Mouse (Mus musculus) MEL (cell line): ENCODE measurements around the gene Maml2. TPM values are rescaled to one million over a fixed set of nuclear protein-coding genes. Genes with fewer than 3 reads are reported as not detected.

Source experiments
- DNase-seq: peaks from one replicate; pipeline ENCODE4 v3.0.0; 2011; ENCODE audit warnings: low read depth, low spot score
- H3K27ac ChIP-seq: 2 replicates; pipeline ENCODE4 v1.5.1; 2012; ENCODE audit warnings: low read depth, mild to moderate bottlenecking, control low read depth, low read length, moderate library complexity; ENCODE audit not compliant: control insufficient read depth
- H3K27me3 ChIP-seq, 2 experiments: fragments of 150-350 bp in 1 of 2; sonication (generic) in 1 of 2; 2 replicates each; pipeline ENCODE4 v1.6.1; 2012; ENCODE audit warnings: low read length in 2 of 2, mild to moderate bottlenecking in 2 of 2, improper control_type of control experiment in 1 of 2, moderate library complexity in 1 of 2; ENCODE audit not compliant: insufficient read depth in 2 of 2, control insufficient read depth in 1 of 2
- H3K36me3 ChIP-seq, 2 experiments: 2 replicates each; pipeline ENCODE4 v1.6.1; 2012 to 2014; ENCODE audit warnings: low read length in 2 of 2, improper control_type of control experiment in 1 of 2, inconsistent platforms in 1 of 2, mild to moderate bottlenecking in 1 of 2; ENCODE audit not compliant: insufficient read depth in 2 of 2, control insufficient read depth in 1 of 2
- H3K4me1 ChIP-seq, 2 experiments: fragments of 150-350 bp in 1 of 2; sonication (generic) in 1 of 2; 2 replicates each; pipeline ENCODE4 v1.6.1; 2012; ENCODE audit warnings: low read length in 2 of 2, improper control_type of control experiment in 1 of 2, mild to moderate bottlenecking in 1 of 2; ENCODE audit not compliant: insufficient read depth in 2 of 2, control insufficient read depth in 1 of 2
- H3K4me3 ChIP-seq, 2 experiments: fragments of 150-350 bp in 1 of 2; sonication (generic) in 1 of 2; 2 replicates each; pipeline ENCODE4 v1.5.1; 2012; ENCODE audit warnings: low read depth in 2 of 2, low read length in 2 of 2, mild to moderate bottlenecking in 2 of 2, moderate library complexity in 2 of 2, control low read depth in 1 of 2, improper control_type of control experiment in 1 of 2; ENCODE audit not compliant: control insufficient read depth in 1 of 2, insufficient read depth in 1 of 2
- H3K79me2 ChIP-seq: 2 replicates; pipeline ENCODE4 v1.6.1; 2012; ENCODE audit warnings: mild to moderate bottlenecking, low read length, moderate library complexity; ENCODE audit not compliant: control insufficient read depth, poor library complexity, insufficient read depth
- H3K9ac ChIP-seq: 2 replicates; pipeline ENCODE4 v1.6.1; 2012; ENCODE audit warnings: low read depth, mild to moderate bottlenecking, control low read depth, low read length, moderate library complexity; ENCODE audit not compliant: control insufficient read depth, poor library complexity, severe bottlenecking
- H3K9me3 ChIP-seq: fragments of 150-350 bp; sonication (generic); replicated peaks from 2 replicates; pipeline ENCODE4 v1.6.1; 2012; ENCODE audit warnings: mild to moderate bottlenecking, low read length, improper control_type of control experiment, moderate library complexity; ENCODE audit not compliant: insufficient read depth
- CHD1 ChIP-seq: IDR thresholded peaks from 2 replicates; pipeline ENCODE4 v1.6.1; 2012; ENCODE audit warnings: low read depth, mild to moderate bottlenecking, inconsistent platforms, low read length, improper control_type of control experiment
- CHD2 ChIP-seq: IDR thresholded peaks from 2 replicates; pipeline ENCODE4 v1.6.1; 2011; ENCODE audit warnings: low read length, improper control_type of control experiment
- CTCF ChIP-seq, 3 experiments: IDR thresholded peaks in 2 of 3; conservative IDR thresholded peaks in 1 of 3; 2 replicates each; pipeline ENCODE4 v1.5.1; 2011 to 2012; ENCODE audit warnings: low read length in 3 of 3, low read depth in 2 of 3, mild to moderate bottlenecking in 2 of 3, improper control_type of control experiment in 1 of 3, inconsistent platforms in 1 of 3, mixed read lengths in 1 of 3, moderate library complexity in 1 of 3; ENCODE audit not compliant: control insufficient read depth in 1 of 3, insufficient read depth in 1 of 3, poor library complexity in 1 of 3, severe bottlenecking in 1 of 3
- EP300 ChIP-seq, 2 experiments: IDR thresholded peaks; 2 replicates each; pipeline ENCODE4 v1.6.1; 2011; ENCODE audit warnings: improper control_type of control experiment in 2 of 2, low read length in 2 of 2, low read depth in 1 of 2, mild to moderate bottlenecking in 1 of 2
- ETS1 ChIP-seq: IDR thresholded peaks from 2 replicates; pipeline ENCODE4 v1.6.1; 2012; ENCODE audit warnings: low read depth, mild to moderate bottlenecking, inconsistent platforms, low read length, improper control_type of control experiment, moderate library complexity
- GABPA ChIP-seq: IDR thresholded peaks from 2 replicates; pipeline ENCODE4 v1.6.1; 2012; ENCODE audit warnings: low read depth, mild to moderate bottlenecking, inconsistent platforms, low read length, improper control_type of control experiment, moderate library complexity
- GATA1 ChIP-seq: IDR thresholded peaks from 2 replicates; pipeline ENCODE4 v1.6.1; 2011; ENCODE audit warnings: low read depth, low read length, improper control_type of control experiment
- HCFC1 ChIP-seq: IDR thresholded peaks from 2 replicates; pipeline ENCODE4 v1.6.1; 2012; ENCODE audit warnings: low read depth, mild to moderate bottlenecking, inconsistent platforms, low read length, improper control_type of control experiment, moderate library complexity
- JUND ChIP-seq: IDR thresholded peaks from 2 replicates; pipeline ENCODE4 v1.6.1; 2011; ENCODE audit warnings: low read depth, mild to moderate bottlenecking, improper control_type of control experiment, low read length
- KAT2A ChIP-seq: conservative IDR thresholded peaks from 2 replicates; pipeline ENCODE4 v1.6.1; 2012; ENCODE audit warnings: low read depth, low read length, improper control_type of control experiment, inconsistent platforms
- MAFK ChIP-seq: IDR thresholded peaks from 2 replicates; pipeline ENCODE4 v1.6.1; 2011; ENCODE audit warnings: low read depth, mild to moderate bottlenecking, low read length, improper control_type of control experiment, borderline replicate concordance
- MAX ChIP-seq: IDR thresholded peaks from 2 replicates; pipeline ENCODE4 v1.6.1; 2011; ENCODE audit warnings: low read length, improper control_type of control experiment
- MAZ ChIP-seq: IDR thresholded peaks from 2 replicates; pipeline ENCODE4 v1.6.1; 2012; ENCODE audit warnings: low read depth, mild to moderate bottlenecking, inconsistent platforms, low read length, improper control_type of control experiment
- MXI1 ChIP-seq: IDR thresholded peaks from 2 replicates; pipeline ENCODE4 v1.6.1; 2011; ENCODE audit warnings: mild to moderate bottlenecking, low read depth, low read length, improper control_type of control experiment
- POLR2AphosphoS2 ChIP-seq: IDR thresholded peaks from 2 replicates; pipeline ENCODE4 v1.6.1; 2011; ENCODE audit warnings: low read length, improper control_type of control experiment
- RAD21 ChIP-seq: IDR thresholded peaks from 2 replicates; pipeline ENCODE4 v1.6.1; 2011; ENCODE audit warnings: mild to moderate bottlenecking, low read depth, low read length, improper control_type of control experiment
- SIN3A ChIP-seq: IDR thresholded peaks from 2 replicates; pipeline ENCODE4 v1.6.1; 2012; ENCODE audit warnings: low read length, improper control_type of control experiment, inconsistent platforms
- SMC3 ChIP-seq: IDR thresholded peaks from 2 replicates; pipeline ENCODE4 v1.6.1; 2011; ENCODE audit warnings: low read depth, low read length, improper control_type of control experiment
- TAL1 ChIP-seq: IDR thresholded peaks from 2 replicates; pipeline ENCODE4 v1.6.1; 2012; ENCODE audit warnings: mild to moderate bottlenecking, inconsistent platforms, low read length, moderate library complexity, mixed read lengths
- TCF12 ChIP-seq: IDR thresholded peaks from 2 replicates; pipeline ENCODE4 v1.6.1; 2014; ENCODE audit warnings: low read depth, mild to moderate bottlenecking, inconsistent platforms, low read length, improper control_type of control experiment, moderate library complexity
- USF1 ChIP-seq: IDR thresholded peaks from 2 replicates; pipeline ENCODE4 v1.6.1; 2014; ENCODE audit warnings: low read depth, mild to moderate bottlenecking, inconsistent platforms, low read length, improper control_type of control experiment, moderate library complexity
- ZKSCAN1 ChIP-seq: IDR thresholded peaks from 2 replicates; pipeline ENCODE4 v1.6.1; 2012; ENCODE audit warnings: low read depth, mild to moderate bottlenecking, inconsistent platforms, low read length, improper control_type of control experiment, moderate library complexity
- ZMIZ1 ChIP-seq: IDR thresholded peaks from 2 replicates; pipeline ENCODE4 v1.6.1; 2012; ENCODE audit warnings: low read depth, mild to moderate bottlenecking, inconsistent platforms, low read length, improper control_type of control experiment, moderate library complexity
- ZNF384 ChIP-seq: IDR thresholded peaks from 2 replicates; pipeline ENCODE4 v1.6.1; 2012; ENCODE audit warnings: low read depth, mild to moderate bottlenecking, inconsistent platforms, low read length, improper control_type of control experiment
- polyA plus RNA-seq, 2 experiments: library from polyadenylated mRNA; stranded (reverse) in 1 of 2; unstranded in 1 of 2; fragments of >175 nt in 1 of 2; fragments of >200 nt in 1 of 2; gene quantifications; 2 replicates each; pipeline versions ENCODE4 v1.2.1 to v1.2.4; 2012; ENCODE audit warnings: low replicate concordance in 2 of 2, low read depth in 1 of 2; ENCODE audit not compliant: insufficient read length in 2 of 2, insufficient read depth in 1 of 2, missing spikeins in 1 of 2
- total RNA-seq: library from RNA; depleted of rRNA; stranded (reverse); fragments of 300-350 nt; gene quantifications from 2 replicates; pipeline ENCODE4 v1.2.3, GENCODE M21; 2012

The Maml2 gene
- total and polyA plus RNA-seq, 3 experiments: 0.08 to 0.47 TPM; not detected in 1

GRCm38 (mm10) chr9:13599334-13599614, 301.5 kb downstream of the Maml2 start:
- DNase-seq: no peak
- no peak overlapping the region for H3K27ac ChIP-seq
- H3K36me3 ChIP-seq: no peaks in the 10 kb centered on the region
- H3K9me3 ChIP-seq: no peaks in the 10 kb centered on the region
- no peak overlapping the region for H3K4me3 ChIP-seq
- H3K4me1 ChIP-seq: no peaks in the 10 kb centered on the region; a peak in 1 of 4 replicates
- TF ChIP-seq USF1 (no peak), ZNF384 (no peak), MXI1 (no peak), JUND (no peak), ETS1 (no peak), POLR2AphosphoS2 (no peak), KAT2A (no peak), SIN3A (no peak), MAX (no peak), RAD21 (no peak), GABPA (no peak), HCFC1 (no peak), MAFK (no peak), EP300 (IDR thresholded peaks at IDR 0.05; ENCODE audit: low read depth in 1 of 2, low read length in 2 of 2) (no peak), TCF12 (no peak), CTCF (IDR thresholded peaks at IDR 0.05 in 2 of 3, conservative IDR thresholded peaks at IDR 0.05 in 1 of 3; ENCODE audit: control insufficient read depth in 1 of 3, insufficient read depth in 1 of 3, low read depth in 2 of 3, low read length in 3 of 3, poor library complexity in 1 of 3, severe bottlenecking in 1 of 3) (no peak)
- no peaks in the 10 kb centered on the region for H3K79me2 ChIP-seq
- H3K9ac ChIP-seq: no peak overlapping the region
- H3K27me3 ChIP-seq: no peaks in the 10 kb centered on the region; a peak in 2 of 4 replicates

GRCm38 (mm10) chr9:13599800-13600199, 302.0 kb downstream of the Maml2 start:
- Histone ChIP-seq H3K27ac (no peak overlapping the region), H3K36me3 (no peaks in the 10 kb centered on the region), H3K4me3 (no peak overlapping the region), H3K9me3 (no peaks in the 10 kb centered on the region), H3K27me3 (no peaks in the 10 kb centered on the region; a peak in 2 of 4 replicates), H3K9ac (no peak overlapping the region), H3K79me2 (no peaks in the 10 kb centered on the region), H3K4me1 (no peaks in the 10 kb centered on the region; a peak in 1 of 4 replicates)
- TF ChIP-seq GABPA (no peak), CHD2 (no peak), ZKSCAN1 (no peak), CHD1 (no peak), MAZ (no peak), GATA1 (no peak), SMC3 (no peak), ZMIZ1 (no peak), TAL1 (no peak), KAT2A (no peak)
- no peak for DNase-seq
